Mouse (Mus musculus) left cerebral cortex, postnatal 4 days (tissue): ENCODE results near the gene Stx12. TPM values are rescaled to one million over a fixed set of nuclear protein-coding genes. Genes with fewer than 3 reads are reported as not detected.

Source experiments
- DNase-seq: peaks from one replicate; pipeline ENCODE4 v3.0.0-alpha.2; 2022
- intact Hi-C: fragments of 180-260 bp; cut with DNase I; formaldehyde crosslinking; loops from one replicate; pipeline ENCODE4 v1.15.1; 2025
- total RNA-seq, 2 experiments: library from RNA; stranded (reverse); gene quantifications; 2 replicates each; pipeline ENCODE4 v1.2.3; 2021

Stx12 gene
- total RNA-seq, 2 experiments from 2014 or later = 146 to 153 TPM

DNA sequence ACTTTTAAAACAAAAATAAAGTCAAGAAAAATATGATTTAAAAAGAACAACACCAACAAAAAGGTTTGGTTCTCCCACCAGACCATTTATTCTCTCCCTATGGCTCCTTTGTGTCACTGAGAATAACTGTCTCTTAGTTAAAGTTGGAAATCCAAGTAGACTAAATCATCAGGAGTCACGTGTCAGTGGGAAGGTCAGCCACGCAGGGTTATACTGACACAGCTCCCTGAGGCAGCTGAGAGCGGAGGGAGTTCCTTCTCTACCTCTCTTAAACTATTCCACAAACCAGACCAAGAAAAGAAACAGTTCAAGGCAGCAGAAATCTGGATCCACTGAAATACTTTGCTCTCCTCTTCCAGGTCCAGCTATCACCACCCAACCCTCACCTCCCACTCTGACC, 13.2 kb downstream of the Stx12 start:
- DNase-seq = no peak
- intact Hi-C loops = no loop called here

DNA sequence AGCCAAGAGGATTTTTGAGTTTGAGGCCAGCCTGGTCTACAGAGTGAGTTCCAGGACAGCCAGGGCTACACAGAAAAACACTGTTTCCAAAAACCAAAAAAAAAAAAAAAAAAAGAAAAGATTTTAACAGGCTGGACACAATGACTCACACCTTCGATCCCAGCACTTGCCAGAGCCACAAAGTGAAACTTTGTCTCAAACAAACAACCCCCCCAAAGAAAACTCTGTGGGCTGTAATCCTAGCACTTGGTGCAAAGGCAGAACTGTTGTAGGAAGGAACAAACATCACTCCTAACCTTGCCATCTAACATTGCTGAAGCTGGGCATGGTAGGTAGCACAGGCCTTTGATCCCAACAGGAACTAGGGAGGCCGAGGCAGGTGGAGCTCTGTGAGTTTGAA, 19.5 kb downstream of the Stx12 start:
- DNase-seq = no peak
- intact Hi-C loops = no loop called here

DNA sequence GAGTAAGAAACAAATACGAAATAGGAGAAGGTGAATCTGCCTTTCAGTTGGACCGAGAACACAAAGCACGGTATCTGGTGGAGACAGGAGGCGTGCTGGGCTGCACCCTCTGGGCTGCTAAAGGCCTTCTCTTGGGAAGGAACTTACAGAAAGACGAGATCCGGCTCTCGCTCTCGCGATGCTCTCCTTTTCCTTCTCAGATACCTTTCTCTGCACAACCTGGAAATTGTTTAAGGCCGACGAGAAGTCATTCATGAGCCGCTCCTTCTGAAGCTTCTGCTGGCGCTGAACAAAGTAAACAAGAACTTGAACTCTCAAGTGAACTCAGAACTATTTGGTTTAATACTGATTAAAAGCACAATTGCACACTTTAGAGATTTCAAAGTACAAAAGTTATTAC, 21.3 kb downstream of the Stx12 start:
- no peak for DNase-seq
- intact Hi-C loops = no loop called here

DNA sequence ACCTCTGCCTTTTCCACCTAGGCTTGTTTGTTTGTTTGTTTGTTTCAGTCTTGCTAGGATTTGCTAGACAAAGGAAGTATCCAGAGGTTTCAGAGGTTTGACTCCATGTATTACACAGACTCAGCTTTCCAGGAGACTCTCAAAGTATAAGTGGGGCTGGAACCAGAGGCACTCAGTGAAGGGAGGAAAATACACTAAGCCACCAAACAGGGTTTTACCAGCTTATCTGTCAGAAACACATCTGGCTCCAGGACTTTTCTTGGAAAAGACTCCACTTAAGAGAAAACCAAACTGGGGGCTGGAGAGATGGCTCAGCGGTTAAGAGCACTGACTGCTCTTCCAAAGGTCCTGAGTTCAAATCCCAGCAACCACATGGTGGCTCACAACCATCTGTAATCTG, 23.4 kb downstream of the Stx12 start:
- no peak for DNase-seq
- intact Hi-C loops = no loop called here

DNA sequence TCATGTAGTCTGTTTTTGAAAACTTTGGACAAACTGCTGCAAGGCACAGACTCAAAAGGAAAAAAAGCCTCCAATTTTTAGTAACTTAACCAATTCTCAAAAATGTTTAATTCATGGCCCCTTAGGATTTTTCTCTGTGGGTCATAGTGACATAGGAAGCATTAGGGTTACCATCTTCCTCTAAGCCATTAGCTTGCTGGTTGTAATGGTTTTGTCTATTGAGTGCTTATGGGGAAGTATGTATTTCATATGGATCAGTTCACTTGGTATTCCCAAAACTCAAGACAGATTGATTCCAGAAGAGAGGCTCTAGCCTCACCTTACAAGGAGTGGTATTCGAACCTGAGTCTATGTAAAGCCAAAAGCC, 40.6 kb downstream of the Stx12 start:
- DNase-seq = no peak
- intact Hi-C loops = no loop called here

DNA sequence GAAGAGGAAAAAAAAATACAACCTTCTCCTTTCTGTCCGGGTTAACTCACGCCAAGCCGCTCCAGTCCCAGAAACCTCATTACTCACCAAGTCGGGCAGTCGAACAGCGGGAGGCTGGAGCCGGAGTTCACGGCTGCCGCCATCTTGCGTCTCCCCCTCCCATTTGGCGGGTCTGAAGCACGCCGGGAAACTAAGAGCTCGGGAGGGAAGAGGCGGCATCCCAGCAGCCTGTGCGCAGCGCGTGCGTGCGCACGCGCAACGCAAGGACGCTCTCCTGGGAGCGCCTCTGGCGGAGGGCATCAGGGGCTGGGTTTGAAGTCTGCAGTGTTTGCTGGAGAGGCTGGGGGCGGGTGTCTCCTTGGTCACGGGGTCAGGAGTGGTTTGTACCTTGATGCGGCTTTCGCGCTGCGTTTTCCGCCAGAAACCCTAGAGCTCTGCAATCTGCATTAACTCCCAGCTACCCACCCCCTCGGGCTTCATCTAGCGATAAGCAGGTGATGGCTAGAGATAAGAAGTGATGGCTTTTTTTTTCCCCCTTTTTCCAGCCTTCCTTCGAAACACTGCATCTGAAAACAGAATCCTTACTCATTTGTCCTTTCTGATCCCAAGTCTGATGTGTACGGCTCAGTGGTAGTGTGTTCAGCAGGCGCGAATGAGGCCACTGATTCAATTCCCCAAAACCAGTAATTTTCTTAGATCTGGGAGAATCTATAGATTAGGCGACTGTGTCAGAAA, 41.2 kb downstream of the Stx12 start, which contains the start of gene Ppp1r8:
Ppp1r8 (minus strand) TSS at position 200 of the 735 bp plus-strand sequence.
- intact Hi-C loops = no loop called here
- peak; percentile 94 for DNase-seq

DNA sequence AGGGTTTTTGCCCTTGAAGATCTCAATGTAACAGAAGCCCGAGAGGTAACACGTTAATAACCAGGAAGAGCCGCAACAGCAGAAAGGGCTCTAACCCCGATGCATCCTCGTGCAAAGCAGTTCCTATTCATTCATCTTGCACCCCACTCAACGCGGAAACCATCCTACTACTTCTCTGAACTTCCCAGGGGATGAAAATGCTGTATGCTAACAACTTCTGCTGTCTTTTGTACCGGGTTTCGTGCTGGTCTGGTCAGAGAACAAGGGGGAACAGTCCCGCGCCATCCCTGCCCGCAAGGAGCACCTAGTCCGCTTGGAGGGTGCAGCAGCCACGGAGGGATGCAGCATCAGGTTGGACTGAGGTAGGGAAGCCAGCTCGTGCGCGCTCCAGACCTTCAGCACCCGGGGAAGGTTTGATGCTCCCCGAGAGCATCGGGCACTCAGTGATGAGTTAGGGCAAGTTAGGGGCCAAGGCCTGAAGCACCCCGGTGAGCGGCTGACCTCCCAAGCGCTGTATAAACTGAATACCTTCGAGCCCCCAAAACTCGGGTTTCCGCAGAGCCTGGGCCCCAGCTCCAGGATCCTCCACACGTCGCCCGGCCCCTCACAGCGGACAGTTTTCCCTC, 41.9 kb downstream of the Stx12 start:
- intact Hi-C loops = no loop called here
- DNase-seq = peak; percentile 24

DNA sequence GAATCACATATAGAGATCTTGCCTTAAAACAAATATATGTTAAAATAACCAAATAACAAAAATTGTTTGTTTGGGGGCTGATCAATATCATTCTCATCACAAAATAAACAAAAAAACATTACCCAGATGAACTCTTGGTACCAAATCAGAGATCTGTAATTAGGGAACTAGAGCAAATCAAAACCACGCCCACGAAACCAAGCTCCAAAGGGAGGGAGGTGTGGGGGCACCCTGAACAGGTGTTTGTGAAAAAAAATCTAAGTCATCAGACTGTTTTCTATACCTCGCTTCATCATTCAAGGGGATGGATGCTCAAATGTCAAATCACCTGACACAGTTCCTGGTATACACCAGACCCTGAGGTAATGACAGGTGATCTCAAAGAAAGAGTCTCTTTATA, 42.8 kb downstream of the Stx12 start:
- intact Hi-C loops = no loop called here

DNA sequence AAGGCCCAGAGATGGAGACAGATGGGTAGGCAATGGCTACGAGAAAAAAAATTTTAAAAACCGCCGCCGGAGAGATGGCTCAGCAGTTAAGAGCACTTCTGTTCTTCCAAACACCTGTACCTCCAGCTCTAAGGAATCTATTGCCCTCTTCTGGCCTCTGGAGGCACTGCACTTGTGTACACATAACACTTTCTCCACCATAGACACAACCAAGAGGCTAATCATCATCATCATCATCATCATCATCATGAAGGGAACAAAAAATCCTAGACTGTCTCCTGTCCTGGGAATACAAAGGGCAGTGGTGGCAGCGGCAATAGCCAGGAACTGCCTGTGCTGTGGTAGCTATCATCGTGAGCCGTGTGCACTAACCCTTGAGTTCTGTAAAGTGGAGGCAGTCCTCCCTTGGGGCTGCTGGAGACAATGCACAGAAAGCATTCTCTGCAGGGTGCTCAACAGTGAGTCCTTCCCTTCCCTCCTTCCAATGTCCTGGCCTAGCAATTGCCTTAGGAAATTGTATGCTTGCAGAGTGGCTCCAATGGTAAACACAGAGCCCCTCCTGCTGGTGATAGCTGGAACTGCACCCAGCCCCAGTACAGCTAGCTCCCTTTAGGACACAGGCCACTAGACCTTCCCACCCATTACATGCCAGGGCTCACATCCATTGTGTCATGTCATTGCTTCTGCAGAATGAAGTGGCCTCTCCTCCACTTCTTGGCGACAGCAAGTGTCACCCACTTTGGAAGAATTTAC, 60.5 kb downstream of the Stx12 start:
- DNase-seq = peak; percentile 57
- intact Hi-C loops = loop anchor here (10.0 kb wide), 1 partner anchor 119 kb away; no protein-coding TSS in a partner anchor

More for the DNA sequence above, 42.8 kb downstream of the Stx12 start:
- DNase-seq = no peak

DNA sequence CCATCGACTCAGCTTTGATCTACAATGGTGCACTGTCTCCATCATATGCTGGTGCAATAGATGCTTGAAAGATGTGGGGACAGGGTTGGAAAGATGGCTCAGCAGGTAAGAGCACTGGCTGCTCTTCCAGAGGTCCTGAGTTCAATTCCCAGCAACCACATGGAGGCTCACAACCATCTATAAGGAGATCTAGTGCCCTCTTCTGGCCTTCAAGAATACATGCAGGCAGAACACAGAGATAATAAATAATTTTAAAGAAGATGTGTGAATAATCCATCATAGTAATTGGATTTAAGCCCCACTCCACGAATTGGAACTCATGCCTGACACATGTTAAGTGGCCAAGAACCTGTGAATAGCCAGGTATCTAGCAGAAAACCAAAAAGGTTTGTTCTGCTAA, 65.9 kb downstream of the Stx12 start:
- DNase-seq = no peak
- intact Hi-C loops = no loop called here

DNA sequence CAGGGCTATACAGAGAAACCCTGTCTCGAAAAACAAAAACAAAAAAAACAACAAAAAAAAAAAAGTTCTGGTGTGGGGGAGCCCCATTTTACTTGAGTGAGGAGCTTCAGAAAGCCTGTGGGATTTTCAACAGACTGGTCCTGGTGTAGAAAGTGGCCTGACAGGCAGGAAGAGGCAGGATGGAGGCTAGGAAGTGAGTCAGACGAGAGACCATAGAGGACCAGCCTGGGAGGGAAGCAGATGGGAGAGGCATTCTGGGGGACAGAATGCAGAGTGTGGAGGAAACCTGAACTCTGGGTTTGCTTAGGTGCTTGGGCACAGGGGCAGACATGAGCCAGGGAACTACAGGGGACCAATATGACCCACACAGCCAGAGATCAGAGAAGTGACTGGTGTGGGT, 67.5 kb downstream of the Stx12 start:
- DNase-seq = no peak
- intact Hi-C loops = no loop called here

DNA sequence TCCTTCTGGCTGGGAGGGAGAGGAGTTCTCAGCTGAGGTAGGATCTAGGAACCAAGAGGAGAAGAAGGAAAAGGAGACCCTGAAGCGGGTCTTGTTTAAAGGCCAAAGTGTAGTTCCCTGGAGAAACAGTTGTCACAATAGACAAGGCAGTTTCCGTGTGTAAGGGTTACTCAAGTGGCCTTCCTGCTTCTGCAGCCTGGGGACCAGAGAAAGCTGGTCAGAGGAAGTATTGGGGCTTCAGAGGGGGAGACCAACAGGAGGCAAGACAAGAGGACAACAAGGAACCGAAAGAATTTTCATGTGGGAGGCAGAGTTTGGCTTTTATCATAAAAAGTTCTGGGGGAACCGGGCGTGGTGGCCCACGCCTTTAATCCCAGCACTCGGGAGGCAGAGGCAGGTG, 67.9 kb downstream of the Stx12 start:
- no peak for DNase-seq
- intact Hi-C loops = no loop called here

DNA sequence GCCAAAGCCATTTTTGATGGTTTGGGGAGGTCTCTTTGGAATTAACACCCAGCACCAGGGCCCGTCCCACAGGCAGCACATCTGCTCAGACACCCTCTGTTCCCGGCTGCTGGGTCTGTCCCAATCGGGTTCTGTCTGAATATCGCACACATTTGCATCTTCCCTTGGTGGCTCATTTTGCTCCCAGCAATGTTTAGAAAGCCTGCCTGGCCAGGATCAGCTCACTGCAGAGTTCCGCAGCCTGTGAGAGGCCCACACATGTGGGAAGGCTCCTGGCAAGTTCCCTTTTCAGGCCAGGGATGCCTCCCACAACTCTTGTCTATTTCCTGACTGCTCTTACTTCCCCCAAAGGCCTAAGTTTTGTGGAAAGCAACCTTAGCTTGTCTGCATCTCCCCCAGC, 74.7 kb downstream of the Stx12 start:
- no peak for DNase-seq

DNA sequence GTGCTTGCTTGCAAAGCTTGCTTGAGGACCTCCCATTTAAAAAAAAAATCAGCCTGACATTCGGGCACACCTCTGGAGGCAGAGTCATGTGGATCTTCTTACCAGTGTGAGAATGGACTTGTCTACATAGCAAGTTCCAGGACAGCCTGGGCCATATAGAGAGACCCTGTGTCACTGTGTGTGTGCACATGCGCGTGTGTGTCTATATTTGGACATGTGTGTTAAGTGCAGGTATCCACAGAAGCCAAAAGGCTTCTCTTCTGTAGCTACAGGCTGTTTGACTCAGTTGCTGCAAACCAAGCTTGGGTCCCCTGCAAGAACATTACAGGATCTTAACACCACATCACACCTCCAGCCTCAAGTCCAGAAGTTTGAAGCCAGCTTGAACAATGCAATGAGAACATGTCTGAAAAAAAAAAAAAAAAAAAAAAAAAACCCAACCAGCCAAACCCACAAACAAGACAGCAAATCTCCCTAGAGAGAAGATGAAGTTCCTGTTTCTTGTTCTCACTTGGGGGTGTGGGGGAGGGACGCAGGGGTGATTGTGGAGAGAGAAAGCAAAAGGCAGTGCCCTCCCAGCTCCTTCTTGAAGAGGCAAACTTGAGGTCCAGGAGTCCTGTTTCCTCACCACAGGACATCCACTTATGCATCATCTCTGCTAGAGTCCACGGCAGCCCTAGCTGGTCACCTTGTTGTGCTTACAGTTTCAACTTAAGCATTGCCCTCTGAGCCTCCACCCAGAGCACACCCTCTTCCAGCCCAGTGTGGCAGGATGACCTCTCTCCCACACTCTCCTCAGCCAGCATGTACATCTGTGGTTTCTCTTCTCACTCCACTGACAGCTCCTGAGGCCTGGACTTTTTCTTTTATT, 76.3 kb downstream of the Stx12 start:
- intact Hi-C loops = no loop called here

More for the DNA sequence above, 74.7 kb downstream of the Stx12 start:
- intact Hi-C loops = no loop called here

DNA sequence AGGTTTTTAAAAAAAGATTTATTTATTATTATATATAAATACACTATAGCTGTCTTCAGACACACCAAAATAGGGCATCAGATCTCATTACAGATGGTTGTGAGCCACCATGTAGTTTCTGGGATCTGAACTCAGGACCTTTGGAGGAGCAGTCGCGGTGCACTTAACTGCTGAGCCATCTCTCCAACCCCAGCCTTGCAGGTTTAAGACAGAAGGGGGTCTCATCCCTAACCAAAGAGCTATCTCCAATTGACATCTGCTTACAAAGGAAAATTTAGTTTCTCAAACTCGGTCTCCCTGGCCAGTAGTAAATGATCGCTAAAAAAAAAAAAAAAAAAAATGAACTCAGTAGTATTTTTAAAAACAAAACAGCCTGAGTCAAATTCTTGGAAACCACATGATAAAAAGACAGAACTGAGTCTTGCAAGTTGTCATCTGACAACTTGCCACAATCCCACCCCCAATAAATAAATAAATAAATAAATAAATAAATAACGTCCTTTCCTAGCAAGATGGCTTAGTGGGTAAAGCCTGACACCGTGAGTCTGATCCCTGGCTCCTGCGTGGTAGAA, 77.6 kb downstream of the Stx12 start:
- DNase-seq = no peak
- intact Hi-C loops = no loop called here

More for the DNA sequence above, 76.3 kb downstream of the Stx12 start:
- no peak for DNase-seq

DNA sequence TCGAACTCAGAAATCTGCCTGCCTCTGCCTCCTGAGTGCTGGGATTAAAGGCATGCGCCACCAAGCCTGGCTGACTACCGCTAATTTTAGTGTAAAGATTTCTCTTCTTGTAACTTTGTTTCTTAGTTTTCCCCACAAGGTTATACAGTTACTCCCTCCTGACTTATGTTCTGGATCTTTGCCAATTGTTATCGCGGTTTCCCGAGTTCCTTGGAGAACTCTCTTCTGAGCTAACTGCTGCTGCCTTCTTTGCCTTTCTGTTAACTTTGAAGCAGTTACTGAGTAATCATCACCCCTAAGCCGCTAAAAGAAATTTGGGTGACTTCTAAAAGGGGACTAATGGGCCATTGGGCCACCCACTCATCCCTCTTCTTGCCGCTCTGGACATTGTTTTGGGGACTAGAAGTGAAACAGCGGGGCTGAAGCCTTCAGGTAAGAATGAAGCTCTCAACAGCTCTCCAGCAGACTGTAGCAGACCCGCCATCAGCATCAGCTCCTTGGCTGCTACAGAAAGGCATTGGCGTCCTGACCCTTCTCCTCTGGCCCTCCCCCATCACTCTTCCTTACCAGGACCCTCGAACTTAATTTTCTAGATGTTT, 78.6 kb downstream of the Stx12 start:
- intact Hi-C loops = no loop called here
- DNase-seq = no peak

DNA sequence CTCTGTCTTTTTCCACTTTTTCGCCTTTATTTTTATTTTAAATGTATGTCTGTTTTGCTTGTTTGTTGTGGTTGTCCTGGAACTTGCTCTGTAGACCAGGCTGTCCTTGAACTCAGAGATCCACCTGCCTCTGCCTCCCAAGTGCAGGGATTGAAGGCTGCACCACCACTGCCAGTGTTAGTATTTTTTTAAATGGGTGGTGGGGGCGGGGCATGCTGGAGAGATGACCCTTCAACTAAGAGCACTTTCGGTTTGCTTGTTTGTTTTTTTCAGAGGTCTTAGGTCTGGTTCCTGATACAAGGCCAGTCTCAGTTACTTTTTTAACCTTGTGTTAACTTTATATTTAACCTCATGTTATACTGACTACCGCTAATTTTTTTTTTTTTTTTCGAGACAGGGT, 79.2 kb downstream of the Stx12 start:
- DNase-seq = no peak
- intact Hi-C loops = no loop called here

DNA sequence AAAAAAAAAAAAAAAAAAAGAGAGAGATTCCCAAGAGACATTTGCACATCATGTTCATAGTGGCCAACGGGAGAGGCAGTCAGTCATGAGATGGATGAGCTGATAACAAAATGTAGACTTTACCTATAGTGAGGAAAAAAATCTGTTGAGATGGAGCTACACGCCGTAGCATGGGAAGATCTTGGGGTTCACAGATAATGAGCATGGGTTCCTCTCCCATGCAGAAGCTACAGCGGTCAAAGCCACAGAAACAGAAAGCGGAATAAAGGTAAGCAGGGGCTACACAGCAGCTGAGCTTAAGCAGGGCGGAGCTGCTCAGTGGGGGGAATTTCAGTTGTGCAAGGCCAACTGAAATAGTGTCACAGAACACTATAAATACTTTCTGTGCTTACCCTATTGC, 80.0 kb downstream of the Stx12 start:
- no peak for DNase-seq
- intact Hi-C loops = no loop called here

DNA sequence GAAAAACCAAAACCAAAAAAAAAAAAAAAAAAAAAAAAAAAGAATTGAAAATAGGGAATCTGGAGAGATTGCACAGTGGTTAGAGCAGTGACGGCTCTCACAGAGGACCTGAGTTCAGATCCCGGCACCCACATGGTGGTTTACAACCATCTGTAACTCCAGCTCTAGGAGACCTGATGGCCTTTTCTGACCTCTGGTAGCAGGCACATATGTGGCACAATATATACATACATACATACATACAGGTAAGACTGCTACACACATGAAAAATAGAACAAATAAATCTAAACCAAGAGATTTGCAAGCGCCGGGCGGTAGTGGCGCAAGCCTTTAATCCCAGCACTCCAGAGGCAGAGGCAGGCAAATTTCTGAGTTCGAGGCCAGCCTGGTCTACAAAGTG, 80.4 kb downstream of the Stx12 start:
- intact Hi-C loops = no loop called here
- no peak for DNase-seq
